Mouse (Mus musculus): ENCODE measurements around the gene Apom. TPM values are rescaled to one million over a fixed set of nuclear protein-coding genes. Genes with fewer than 3 reads are reported as not detected.

Apom gene
- polyA plus RNA-seq, 1 experiment from 2014 or later, result 2.2 TPM

DNA sequence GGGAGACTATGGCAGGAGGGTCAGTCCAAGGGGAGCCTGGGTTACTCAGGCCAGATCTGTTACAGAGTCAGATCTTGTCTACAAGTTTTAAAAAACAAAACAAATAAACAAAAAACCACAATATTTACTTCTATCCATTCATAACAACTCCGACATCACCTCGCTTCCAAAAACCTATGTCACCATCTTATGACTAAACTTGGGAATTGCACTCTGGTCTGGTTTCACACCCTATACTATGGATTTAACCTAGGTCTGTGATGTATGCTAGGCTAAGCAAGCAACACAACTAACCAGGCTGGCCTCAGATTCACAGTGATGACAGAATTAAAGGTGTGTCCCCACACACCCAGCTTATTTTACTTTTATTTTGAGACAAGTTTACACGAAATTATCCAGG lies 25.3 kb downstream of the Apom start:
- Histone ChIP-seq H3K27ac (replicated peaks) (no peak overlapping the region), H3K27me3 (replicated peaks) (no peaks in the 10 kb centered on the region), H3K9ac (peak overlapping the region; percentile 56; the same call in 1 of the 2 replicates)

DNA sequence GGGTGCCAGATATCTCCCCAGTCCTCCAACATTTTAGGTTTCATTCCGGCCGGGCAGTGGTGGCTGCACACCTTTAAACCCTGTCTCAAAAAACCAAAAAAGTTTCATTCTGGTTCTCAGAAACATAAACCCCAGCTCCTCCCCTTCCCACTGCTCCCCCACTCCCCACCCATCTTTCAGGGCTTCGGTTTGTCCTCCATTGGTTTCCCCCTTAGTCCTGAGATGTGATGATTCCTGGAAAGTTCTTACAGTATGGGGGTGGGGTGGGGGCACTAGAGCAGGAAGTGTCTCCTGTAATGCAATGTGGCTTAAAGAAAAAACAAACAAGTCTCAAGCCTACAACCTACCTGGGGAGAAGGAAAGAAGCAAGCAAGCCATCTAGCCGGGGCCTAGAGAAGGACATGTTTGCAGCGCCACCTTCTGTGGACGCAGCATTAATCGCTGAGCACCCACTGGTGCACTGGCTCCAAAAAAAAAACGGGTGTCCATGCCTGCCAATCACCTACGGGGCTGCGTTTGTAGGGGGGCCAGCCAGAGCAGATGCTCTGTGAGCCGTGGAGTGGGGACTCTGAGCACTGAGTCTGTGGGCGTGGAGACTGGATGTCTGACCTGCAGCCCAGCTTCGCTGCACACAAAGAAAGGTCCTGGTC lies 26.0 kb downstream of the Apom start:
- WGBS, result 29% methylated on average over 13 of the region's 13 CpGs
- Histone ChIP-seq H3K9me3 (no peaks in the 10 kb centered on the region), H3K4me3 (no peak overlapping the region)

More for the DNA sequence above, 25.3 kb downstream of the Apom start:
- Histone ChIP-seq H3K36me3 (peaks cover 24% of the 10 kb centered on the region), H3K4me2 (no peak overlapping the region), H3K4me1 (peaks cover 28% of the 10 kb centered on the region), H3K9me3 (no peaks in the 10 kb centered on the region), H3K4me3 (no peak overlapping the region)
- no peak for ATAC-seq (ENCODE audit: extremely low read depth, insufficient number of reproducible peaks, low FRiP score, low TSS enrichment)
- WGBS, result 52% methylated on average over 3 of the region's 3 CpGs

DNA sequence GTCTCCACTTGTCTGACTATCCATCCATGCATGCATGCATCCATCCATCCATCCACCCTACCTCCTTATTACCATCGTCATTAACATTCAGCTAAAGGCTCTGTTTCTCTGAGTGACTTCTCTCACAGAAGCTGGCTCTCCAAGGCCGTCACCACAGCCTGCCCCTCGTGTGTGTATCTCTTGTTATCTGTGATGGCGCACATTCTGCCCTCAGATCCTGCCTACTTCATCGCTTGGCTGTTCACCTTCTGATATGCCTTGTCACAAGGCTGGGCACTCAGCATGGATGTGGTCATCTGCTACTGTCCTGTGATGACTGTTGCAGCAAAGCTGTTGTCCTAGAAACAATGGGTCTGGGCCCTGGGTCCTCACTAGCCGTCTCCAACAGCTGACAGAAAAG lies 27.1 kb downstream of the Apom start:
- Histone ChIP-seq H3K4me1 (peaks cover 30% of the 10 kb centered on the region), H3K27ac (replicated peaks) (no peak overlapping the region), H3K4me2 (no peak overlapping the region), H3K27me3 (replicated peaks) (no peaks in the 10 kb centered on the region), H3K4me3 (no peak overlapping the region), H3K9ac (peak overlapping the region; percentile 50; the same call in 1 of the 2 replicates), H3K36me3 (peaks cover 41% of the 10 kb centered on the region), H3K9me3 (no peaks in the 10 kb centered on the region)
- ATAC-seq (ENCODE audit: extremely low read depth, insufficient number of reproducible peaks, low FRiP score, low TSS enrichment), result no peak
- 48% methylated on average over 6 of the region's 6 CpGs for WGBS

More for the DNA sequence above, 26.0 kb downstream of the Apom start:
- H3K36me3 ChIP-seq, result peaks cover 30% of the 10 kb centered on the region
- no peak for ATAC-seq (ENCODE audit: extremely low read depth, insufficient number of reproducible peaks, low FRiP score, low TSS enrichment)
- peaks cover 30% of the 10 kb centered on the region for H3K4me1 ChIP-seq
- H3K27ac ChIP-seq (replicated peaks), result no peak overlapping the region
- peak overlapping the region; percentile 56 for H3K9ac ChIP-seq
- H3K27me3 ChIP-seq (replicated peaks), result no peaks in the 10 kb centered on the region
- peak overlapping the region; percentile 33 for H3K4me2 ChIP-seq

DNA sequence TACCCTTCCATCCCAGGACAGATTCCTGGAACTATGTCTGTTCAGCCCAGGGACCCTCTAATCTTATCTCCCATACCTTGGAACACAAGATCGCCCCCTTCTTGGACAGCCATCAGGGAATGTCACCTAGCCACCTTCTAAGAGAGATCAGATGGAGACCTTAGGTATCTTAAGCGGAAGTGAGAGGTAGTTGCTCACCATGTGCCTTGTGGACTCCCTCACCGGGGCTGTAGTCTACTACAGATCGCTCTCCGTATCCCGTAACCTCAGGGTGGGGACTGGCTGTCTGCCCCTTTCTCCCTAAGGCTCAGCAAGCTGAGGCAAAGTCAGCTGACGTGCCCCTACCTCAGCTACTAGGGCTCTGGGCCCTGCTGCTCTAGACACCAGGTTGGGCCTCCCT lies 27.8 kb downstream of the Apom start:
- Histone ChIP-seq H3K36me3 (peaks cover 48% of the 10 kb centered on the region), H3K27me3 (replicated peaks) (no peaks in the 10 kb centered on the region), H3K27ac (replicated peaks) (no peak overlapping the region), H3K4me3 (no peak overlapping the region), H3K9ac (no peak overlapping the region), H3K9me3 (no peaks in the 10 kb centered on the region), H3K4me2 (no peak overlapping the region), H3K4me1 (peaks cover 30% of the 10 kb centered on the region)
- WGBS, result 79% methylated on average over 7 of the region's 7 CpGs
- ATAC-seq (ENCODE audit: extremely low read depth, insufficient number of reproducible peaks, low FRiP score, low TSS enrichment), result no peak

DNA sequence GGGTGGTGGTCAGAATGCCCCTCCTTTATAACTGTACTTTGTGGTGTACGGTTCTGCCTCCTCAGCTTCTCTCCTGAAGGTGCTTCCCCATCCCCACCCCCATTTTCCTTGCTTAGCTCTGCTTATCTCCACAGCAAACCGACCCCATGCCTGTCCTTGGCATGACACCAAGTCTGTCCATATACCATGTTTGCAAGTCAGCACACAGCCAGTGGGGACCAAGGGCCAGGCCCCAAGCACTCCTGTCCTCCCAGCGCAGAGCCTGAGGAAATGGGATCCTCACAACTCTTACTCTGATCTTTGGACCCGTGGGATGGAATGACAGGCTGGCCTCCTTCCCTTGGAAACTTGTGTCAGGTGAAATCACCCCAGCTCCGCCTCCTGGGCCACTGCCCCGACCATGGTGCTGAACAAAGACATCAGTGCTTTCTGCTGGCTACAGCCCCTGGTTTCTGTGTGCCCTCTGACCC lies 28.6 kb downstream of the Apom start:
- Histone ChIP-seq H3K9me3 (no peaks in the 10 kb centered on the region), H3K4me1 (peaks cover 30% of the 10 kb centered on the region), H3K4me2 (no peak overlapping the region), H3K36me3 (peaks cover 56% of the 10 kb centered on the region), H3K4me3 (no peak overlapping the region), H3K9ac (peak overlapping the region; percentile 50; the same call in 1 of the 2 replicates), H3K27me3 (replicated peaks) (no peaks in the 10 kb centered on the region), H3K27ac (replicated peaks) (peak overlapping the region; percentile 42)
- WGBS, result 41% methylated on average over 6 of the region's 6 CpGs
- ATAC-seq (ENCODE audit: extremely low read depth, insufficient number of reproducible peaks, low FRiP score, low TSS enrichment), result no peak

DNA sequence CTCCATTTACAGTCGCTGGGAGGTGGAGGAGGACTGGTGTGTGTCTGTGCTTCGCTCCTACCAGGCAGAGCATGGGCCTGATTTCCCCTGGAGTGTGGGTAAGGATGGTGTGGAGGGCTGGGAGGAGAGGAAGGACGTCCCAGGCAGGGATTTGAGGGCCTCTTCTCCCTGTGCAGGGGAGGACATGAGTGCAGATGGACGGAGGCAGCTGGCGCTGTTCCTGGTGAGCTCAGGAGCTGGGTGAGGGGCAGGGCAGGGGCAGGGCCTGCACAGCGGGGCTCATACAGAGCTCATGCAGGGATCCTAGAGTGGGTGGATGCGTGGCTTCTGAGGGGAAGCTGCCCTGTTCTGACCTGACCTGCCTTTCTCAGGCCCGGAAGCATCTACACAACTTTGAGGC lies 29.6 kb downstream of the Apom start:
- ATAC-seq (ENCODE audit: extremely low read depth, insufficient number of reproducible peaks, low FRiP score, low TSS enrichment), result no peak
- H3K4me3 ChIP-seq, result no peak overlapping the region
- peak overlapping the region; percentile 29 for H3K9ac ChIP-seq
- H3K4me1 ChIP-seq, result peaks cover 30% of the 10 kb centered on the region
- H3K36me3 ChIP-seq, result peaks cover 66% of the 10 kb centered on the region
- WGBS, result 72% methylated on average over 8 of the region's 8 CpGs
- H3K9me3 ChIP-seq, result no peaks in the 10 kb centered on the region
- H3K27ac ChIP-seq (replicated peaks), result peak overlapping the region; percentile 13; the same call in 1 of the 2 replicates
- no peak overlapping the region for H3K4me2 ChIP-seq
- H3K27me3 ChIP-seq (replicated peaks), result no peaks in the 10 kb centered on the region

DNA sequence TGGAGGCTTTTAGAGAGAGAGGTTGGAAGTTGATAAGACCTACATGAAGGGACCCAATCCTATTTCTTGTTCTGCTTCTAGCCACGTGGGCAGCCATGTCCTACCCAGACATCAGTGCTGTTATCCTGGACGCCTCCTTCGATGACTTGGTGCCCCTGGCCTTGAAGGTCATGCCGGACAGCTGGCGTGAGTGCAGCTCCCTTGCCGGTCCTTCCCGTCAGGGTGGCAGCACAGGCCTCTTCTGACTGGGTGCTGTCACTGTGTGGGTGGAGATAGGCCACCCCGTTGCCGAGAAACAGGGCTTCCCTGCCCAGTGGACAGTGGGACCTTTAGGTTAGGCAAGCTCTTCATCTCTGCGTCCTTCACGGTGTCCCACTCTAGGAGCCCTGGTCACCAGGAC lies 30.7 kb downstream of the Apom start:
- no peaks in the 10 kb centered on the region for H3K27me3 ChIP-seq (replicated peaks)
- no peak overlapping the region for H3K4me2 ChIP-seq
- WGBS, result 83% methylated on average over 11 of the region's 11 CpGs
- no peaks in the 10 kb centered on the region for H3K9me3 ChIP-seq
- no peak overlapping the region for H3K4me3 ChIP-seq
- no peak overlapping the region for H3K9ac ChIP-seq
- no peak for ATAC-seq (ENCODE audit: extremely low read depth, insufficient number of reproducible peaks, low FRiP score, low TSS enrichment)
- 0 out of 2 replicates have a peak overlapping the region, but pooled peaks have one; percentile 13 for H3K27ac ChIP-seq (replicated peaks)
- peaks cover 77% of the 10 kb centered on the region for H3K36me3 ChIP-seq
- H3K4me1 ChIP-seq, result peaks cover 28% of the 10 kb centered on the region

DNA sequence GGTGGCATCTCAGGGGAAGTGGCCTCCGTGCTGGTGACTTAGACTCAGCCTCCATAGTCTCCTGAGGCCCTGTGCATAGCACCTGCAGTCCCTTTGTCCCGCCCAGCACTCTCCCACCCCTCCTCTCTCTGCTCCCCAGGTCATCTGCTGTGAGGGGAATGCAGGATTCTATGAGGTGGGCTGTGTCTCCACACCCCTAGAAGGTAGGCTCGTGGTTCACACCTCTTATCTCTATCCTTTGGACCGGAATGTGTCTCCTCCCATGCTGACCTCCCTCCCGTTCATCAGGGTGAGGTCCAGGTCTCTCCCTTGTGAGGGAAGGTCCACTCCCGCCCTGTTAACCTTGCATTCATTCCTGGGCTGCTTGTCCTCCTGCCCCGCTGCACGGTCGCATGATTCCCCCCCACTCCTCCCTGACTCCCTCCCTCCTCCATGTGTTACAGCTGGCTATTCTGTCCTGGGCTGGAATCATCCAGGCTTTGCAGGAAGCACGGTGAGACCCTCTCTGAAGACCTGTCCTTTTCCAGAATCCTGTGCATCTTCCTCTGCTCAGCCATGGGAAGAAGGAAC lies 31.6 kb downstream of the Apom start:
- no peak for ATAC-seq (ENCODE audit: extremely low read depth, insufficient number of reproducible peaks, low FRiP score, low TSS enrichment)

DNA sequence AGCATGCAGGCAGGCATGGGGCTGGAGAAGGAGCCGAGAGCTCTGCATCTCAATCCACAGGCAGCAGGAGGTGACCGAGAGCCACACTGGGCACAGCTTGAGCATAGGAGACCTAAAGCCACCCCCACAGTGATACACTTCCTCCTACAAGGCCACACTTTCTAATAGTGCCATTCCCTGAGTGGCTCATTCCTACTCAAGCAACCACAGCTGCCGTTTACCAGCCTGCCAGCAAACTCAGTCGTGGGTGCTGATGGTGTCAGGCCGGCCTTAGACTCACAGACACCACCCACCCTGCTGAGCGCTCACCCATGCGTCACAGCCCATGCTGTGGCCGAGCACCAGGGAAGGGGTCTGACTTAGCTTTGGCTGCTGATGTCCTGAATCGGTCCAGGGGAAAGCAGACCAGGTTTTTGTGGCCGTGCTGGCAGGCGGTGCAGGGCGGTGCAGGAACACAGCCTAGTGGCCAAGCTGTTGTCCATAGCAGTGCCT lies 34.6 kb downstream of the Apom start:
- no peak overlapping the region for H3K9ac ChIP-seq
- no peaks in the 10 kb centered on the region for H3K27me3 ChIP-seq (replicated peaks)
- WGBS, result 83% methylated on average over 12 of the region's 12 CpGs
- H3K36me3 ChIP-seq, result peaks cover 99% of the 10 kb centered on the region
- no peaks in the 10 kb centered on the region for H3K9me3 ChIP-seq
- no peak overlapping the region for H3K4me3 ChIP-seq
- H3K4me1 ChIP-seq, result peaks cover 12% of the 10 kb centered on the region
- no peak for ATAC-seq (ENCODE audit: extremely low read depth, insufficient number of reproducible peaks, low FRiP score, low TSS enrichment)
- H3K4me2 ChIP-seq, result no peak overlapping the region
- H3K27ac ChIP-seq (replicated peaks), result no peak overlapping the region

More for the DNA sequence above, 31.6 kb downstream of the Apom start:
- 51% methylated on average over 10 of the region's 10 CpGs for WGBS
- Histone ChIP-seq H3K4me3 (no peak overlapping the region), H3K9ac (0 out of 2 replicates have a peak overlapping the region, but pooled peaks have one; percentile 19), H3K9me3 (no peaks in the 10 kb centered on the region), H3K27ac (replicated peaks) (no peak overlapping the region), H3K4me1 (peaks cover 21% of the 10 kb centered on the region), H3K27me3 (replicated peaks) (no peaks in the 10 kb centered on the region), H3K36me3 (peaks cover 86% of the 10 kb centered on the region), H3K4me2 (no peak overlapping the region)

DNA sequence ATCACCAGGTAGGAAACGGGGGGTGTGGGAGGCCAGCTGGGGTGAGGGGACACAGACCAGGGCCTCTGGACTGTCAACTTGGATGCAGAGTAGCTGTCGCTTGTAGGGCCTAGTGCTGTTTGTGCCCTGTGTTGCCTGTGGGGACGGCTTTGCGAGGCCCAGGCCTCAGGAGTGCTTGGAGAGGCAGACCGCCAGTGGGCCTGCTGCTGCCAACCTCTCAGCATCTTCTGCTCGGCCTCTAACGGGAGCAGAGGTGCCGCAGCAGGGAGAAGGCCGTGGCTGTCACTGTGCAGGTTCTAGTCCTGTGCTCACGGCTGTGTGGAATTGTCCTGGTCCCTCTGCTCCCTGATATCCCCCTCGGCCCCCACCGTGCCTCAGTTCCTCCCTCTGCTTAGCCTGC lies 35.3 kb downstream of the Apom start:
- WGBS, result 87% methylated on average over 12 of the region's 12 CpGs
- H3K4me3 ChIP-seq, result no peak overlapping the region
- no peaks in the 10 kb centered on the region for H3K9me3 ChIP-seq
- peaks cover 98% of the 10 kb centered on the region for H3K36me3 ChIP-seq
- no peaks in the 10 kb centered on the region for H3K27me3 ChIP-seq (replicated peaks)
- no peak for ATAC-seq (ENCODE audit: extremely low read depth, insufficient number of reproducible peaks, low FRiP score, low TSS enrichment)
- peak overlapping the region; percentile 55 for H3K9ac ChIP-seq
- peaks cover 7% of the 10 kb centered on the region for H3K4me1 ChIP-seq
- no peak overlapping the region; the same call in 1 of the 2 replicates for H3K4me2 ChIP-seq
- H3K27ac ChIP-seq (replicated peaks), result no peak overlapping the region

DNA sequence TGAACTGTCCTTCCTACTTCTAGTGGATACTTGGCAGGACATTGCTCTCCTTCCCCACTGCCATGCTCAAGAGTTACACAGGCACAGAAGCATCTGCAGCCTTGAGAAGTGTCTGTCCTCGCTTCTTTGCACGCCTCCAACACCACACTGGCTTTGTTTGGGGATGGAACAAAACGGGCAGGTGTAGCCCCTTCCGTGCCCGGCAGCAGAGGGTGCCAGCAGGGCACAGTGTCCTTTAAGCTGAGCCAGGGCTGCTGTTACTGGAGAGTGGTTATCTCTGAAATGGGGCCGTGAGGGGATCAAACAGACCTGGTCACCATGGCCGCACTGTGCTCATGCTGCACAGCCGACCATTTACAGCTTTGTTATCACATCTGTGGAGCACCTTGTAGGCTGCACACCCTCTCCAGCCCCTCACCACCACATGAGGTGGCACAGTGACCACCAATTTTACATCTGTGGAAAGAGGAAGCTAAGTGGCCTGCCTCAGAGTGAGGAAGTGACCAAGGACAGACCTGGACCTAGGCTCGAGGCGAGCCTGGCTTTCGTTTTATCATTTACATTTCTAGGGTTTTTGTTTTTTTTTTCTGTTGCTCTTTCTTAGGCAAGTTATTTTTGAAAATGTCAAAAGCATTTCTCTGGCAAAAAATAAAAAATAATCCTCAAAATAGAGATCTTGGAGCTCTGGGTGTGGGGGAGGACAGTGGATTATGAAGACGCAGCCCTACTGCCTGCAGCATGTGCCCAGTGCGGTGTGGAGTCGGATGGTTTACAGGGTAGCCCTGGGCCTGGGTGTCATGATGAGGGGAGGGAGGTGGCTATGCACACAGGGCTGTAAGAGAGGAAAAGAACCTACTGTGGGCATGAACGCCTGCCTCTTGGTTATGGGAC lies 37.1 kb downstream of the Apom start:
- ATAC-seq (ENCODE audit: extremely low read depth, insufficient number of reproducible peaks, low FRiP score, low TSS enrichment), result no peak
- H3K4me1 ChIP-seq, result peaks cover 19% of the 10 kb centered on the region
- H3K36me3 ChIP-seq, result peaks cover 90% of the 10 kb centered on the region
- no peaks in the 10 kb centered on the region for H3K27me3 ChIP-seq (replicated peaks)
- no peak overlapping the region for H3K27ac ChIP-seq (replicated peaks)
- no peak overlapping the region for H3K4me2 ChIP-seq
- 0 out of 2 replicates have a peak overlapping the region, but pooled peaks have one; percentile 19 for H3K9ac ChIP-seq
- 75% methylated on average over 15 of the region's 15 CpGs for WGBS
- no peak overlapping the region for H3K4me3 ChIP-seq
- no peaks in the 10 kb centered on the region for H3K9me3 ChIP-seq

All from heart, embryonic 13.5 days (tissue).